Mouse (Mus musculus) MEL (cell line): ENCODE results near the gene Lrrk1.

Source experiments
- CTCF ChIP-seq, 3 experiments: IDR thresholded peaks in 2 of 3; conservative IDR thresholded peaks in 1 of 3; 2 replicates each; pipeline ENCODE4 v1.5.1; 2011 to 2012; ENCODE audit warnings: low read length in 3 of 3, low read depth in 2 of 3, mild to moderate bottlenecking in 2 of 3, improper control_type of control experiment in 1 of 3, inconsistent platforms in 1 of 3, mixed read lengths in 1 of 3, moderate library complexity in 1 of 3; ENCODE audit not compliant: control insufficient read depth in 1 of 3, insufficient read depth in 1 of 3, poor library complexity in 1 of 3, severe bottlenecking in 1 of 3
- GATA1 ChIP-seq: IDR thresholded peaks from 2 replicates; pipeline ENCODE4 v1.6.1; 2011; ENCODE audit warnings: low read depth, low read length, improper control_type of control experiment
- MXI1 ChIP-seq: IDR thresholded peaks from 2 replicates; pipeline ENCODE4 v1.6.1; 2011; ENCODE audit warnings: mild to moderate bottlenecking, low read depth, low read length, improper control_type of control experiment
- POLR2A ChIP-seq, 2 experiments: IDR thresholded peaks; 2 replicates each; pipeline ENCODE4 v1.6.1; 2011 to 2012; ENCODE audit warnings: low read length in 2 of 2, mild to moderate bottlenecking in 2 of 2, control low read depth in 1 of 2, improper control_type of control experiment in 1 of 2, low read depth in 1 of 2, moderate library complexity in 1 of 2; ENCODE audit not compliant: control insufficient read depth in 1 of 2, insufficient read depth in 1 of 2, poor library complexity in 1 of 2
- TCF12 ChIP-seq: IDR thresholded peaks from 2 replicates; pipeline ENCODE4 v1.6.1; 2014; ENCODE audit warnings: low read depth, mild to moderate bottlenecking, inconsistent platforms, low read length, improper control_type of control experiment, moderate library complexity
- UBTF ChIP-seq: IDR thresholded peaks from 2 replicates; pipeline ENCODE4 v1.6.1; 2012; ENCODE audit warnings: low read depth, mild to moderate bottlenecking, inconsistent platforms, low read length, improper control_type of control experiment, moderate library complexity, borderline replicate concordance; ENCODE audit not compliant: insufficient read depth
- ZNF384 ChIP-seq: IDR thresholded peaks from 2 replicates; pipeline ENCODE4 v1.6.1; 2012; ENCODE audit warnings: low read depth, mild to moderate bottlenecking, inconsistent platforms, low read length, improper control_type of control experiment

DNA sequence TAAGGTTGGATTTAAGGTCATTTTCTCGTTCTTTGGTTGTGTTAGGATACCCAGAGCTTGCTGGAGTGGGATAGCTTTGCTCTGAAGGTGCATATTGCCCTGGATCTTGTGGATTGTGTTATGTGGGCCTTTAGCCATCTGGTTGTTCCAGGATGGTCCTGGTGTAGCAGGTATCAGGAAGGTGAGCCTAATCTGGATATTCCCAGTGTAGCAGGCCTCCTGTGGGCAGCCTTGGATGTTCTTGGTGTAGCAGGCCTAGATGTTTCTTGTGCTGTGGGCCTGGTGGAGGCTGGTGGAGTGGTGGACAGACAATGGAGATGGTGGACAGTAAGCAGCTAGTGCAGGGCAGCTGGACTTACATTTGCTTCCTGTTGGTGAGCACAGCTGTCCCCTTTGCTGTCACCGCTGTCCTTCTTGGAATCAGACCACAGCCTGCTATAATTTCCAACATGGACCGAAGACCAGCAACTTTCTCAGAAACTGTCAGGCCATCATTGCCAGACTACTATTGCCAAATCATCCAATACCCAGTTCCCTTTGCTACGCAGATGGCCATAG is 146.2 kb downstream of the Lrrk1 start:
- TF ChIP-seq CTCF (IDR thresholded peaks at IDR 0.05 in 2 of 3, conservative IDR thresholded peaks at IDR 0.05 in 1 of 3; ENCODE audit: control insufficient read depth in 1 of 3, insufficient read depth in 1 of 3, low read depth in 2 of 3, low read length in 3 of 3, poor library complexity in 1 of 3, severe bottlenecking in 1 of 3) (no peak), ZNF384 (no peak), GATA1 (no peak), TCF12 (no peak), UBTF (no peak), MXI1 (no peak), POLR2A (IDR thresholded peaks at IDR 0.05; ENCODE audit: control insufficient read depth in 1 of 2, insufficient read depth in 1 of 2, low read depth in 1 of 2, low read length in 2 of 2, poor library complexity in 1 of 2) (no peak)
